Mouse (Mus musculus) mesoderm, embryonic 11.5 days (tissue): ENCODE results near the gene 4930486L24Rik.
"Not testable (repeated sequence)": the region's sequence is repeated elsewhere in the genome, so short reads cannot be mapped to it uniquely, and the experiment has no call there.

Experiments
- DNase-seq: peaks from one replicate; pipeline ENCODE4 v3.0.0-alpha.2; 2012; ENCODE audit warnings: low read depth, low spot score

4930486L24Rik gene

DNA sequence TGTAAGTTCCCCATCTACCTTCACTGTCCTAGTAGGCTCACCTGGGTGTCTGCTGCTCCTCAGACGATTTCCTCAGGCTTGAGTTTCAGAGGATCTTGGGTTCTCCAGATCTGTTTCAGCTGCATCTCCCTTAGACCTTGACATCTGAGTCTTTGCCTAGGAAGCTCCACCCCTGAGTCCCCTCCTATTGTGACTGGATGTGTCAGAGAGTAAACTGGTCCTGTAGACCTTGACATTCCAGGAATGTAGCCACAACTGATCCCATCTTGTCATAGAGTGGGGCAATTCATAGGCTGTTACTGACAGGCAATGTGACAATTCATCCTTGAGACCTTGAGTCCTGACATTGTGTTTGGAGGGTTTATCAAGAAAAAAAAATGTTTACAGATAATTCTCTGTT, at the start of gene 4930486L24Rik:
Gene 4930486L24Rik, minus strand, starts transcription at position 195 of the 400 bp plus-strand sequence.
- DNase-seq: no peak

DNA sequence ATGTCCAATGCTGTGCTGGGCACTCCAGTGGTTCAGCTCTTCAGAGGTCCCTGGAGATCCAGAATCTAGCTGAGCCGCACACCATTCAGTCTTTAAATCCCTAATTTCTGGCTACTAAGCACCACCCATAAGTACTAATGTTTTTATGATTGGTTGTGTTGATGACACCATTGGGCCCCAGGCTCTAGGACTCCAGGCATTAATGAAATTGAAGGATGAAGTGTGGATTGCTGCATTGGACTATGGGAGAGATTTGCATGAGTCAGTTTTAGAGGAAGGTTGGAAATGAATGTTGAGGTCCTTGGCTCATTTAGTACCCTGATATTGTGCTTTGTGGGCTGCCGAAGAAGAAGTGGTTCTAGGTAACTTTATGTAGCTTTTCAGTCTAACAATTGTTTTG, 40.5 kb upstream of the 4930486L24Rik start, which contains the start of gene Tpbpb:
Gene Tpbpb, minus strand, starts transcription at position 101 of the 400 bp plus-strand sequence.
- DNase-seq: not testable (repeated sequence)

DNA sequence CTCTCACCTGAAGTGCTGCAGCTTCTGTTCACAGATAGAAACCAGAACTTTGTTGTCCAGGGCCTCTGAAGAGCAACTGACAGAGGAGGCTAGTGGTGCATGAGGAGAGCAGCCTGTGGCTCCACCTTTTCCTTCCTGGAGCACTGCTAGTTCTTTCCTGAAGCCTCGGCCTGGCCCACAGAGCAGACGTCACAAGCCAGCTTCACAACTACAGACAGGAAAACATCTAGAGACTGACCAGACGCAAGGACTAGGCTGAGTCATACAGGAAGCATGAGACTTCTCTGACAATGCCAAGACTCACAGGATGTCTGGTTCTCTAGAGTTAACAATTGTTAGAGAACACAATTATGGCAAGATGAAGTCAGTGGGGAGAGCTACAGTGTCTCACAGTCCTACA, 33.1 kb upstream of the 4930486L24Rik start, which contains the start of gene Ctla2b:
Gene Ctla2b, minus strand, starts transcription at position 120 of the 400 bp plus-strand sequence.
- DNase-seq: no peak

DNA sequence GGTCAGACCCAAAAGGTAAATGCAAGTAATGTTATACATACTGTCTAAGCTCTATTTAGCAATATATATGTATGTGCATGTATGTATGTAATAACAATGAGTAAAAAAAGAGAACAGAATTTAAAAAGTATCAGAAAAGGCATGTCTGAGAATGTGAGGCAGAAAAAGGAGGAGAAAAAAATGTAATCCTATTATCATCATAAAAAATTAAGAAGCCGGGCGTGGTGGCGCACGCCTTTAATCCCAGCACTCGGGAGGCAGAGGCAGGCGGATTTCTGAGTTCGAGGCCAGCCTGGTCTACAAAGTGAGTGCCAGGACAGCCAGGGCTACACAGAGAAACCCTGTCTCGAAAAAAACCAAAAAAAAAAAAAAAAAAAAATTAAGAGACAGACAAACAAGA, 32.5 kb upstream of the 4930486L24Rik start, which contains the start of gene Gm49392:
Gene Gm49392, minus strand, starts transcription at position 101 of the 400 bp plus-strand sequence.
- DNase-seq: not testable (repeated sequence)

DNA sequence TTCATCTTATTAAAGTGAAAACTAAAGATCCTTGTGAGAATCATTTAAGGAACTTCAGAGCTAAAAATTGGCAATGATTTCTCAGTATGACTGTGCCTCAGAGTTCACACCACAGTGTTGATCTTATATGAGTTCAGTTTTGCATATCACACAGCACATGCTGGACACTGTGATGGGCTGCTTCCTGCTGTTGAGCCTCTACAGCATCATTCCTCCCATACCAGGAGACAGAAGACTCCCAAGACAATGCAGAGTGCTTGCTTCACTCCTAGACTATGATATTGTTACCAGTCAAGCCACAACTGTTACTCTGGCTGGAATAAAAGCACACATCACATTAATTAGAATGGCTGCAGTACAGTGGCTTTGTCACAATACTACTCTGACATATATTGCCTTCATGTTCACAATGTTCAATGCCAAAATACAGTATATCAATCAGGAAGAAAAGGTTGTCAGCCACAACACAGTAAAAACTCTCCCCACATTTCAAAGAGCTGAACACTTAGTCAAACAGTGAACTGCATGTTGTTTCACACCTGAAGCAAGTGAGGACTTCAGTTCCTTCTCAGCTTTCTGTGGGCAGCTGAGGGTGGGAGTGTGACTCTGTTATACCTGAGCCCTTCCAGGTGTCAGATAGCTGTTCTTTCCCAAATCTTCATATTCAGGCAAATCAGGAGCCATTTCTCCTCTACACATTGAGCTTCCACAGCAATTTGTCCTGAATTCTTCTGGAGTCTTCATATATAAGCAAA, 31.3 kb upstream of the 4930486L24Rik start:
- no peak for DNase-seq

DNA sequence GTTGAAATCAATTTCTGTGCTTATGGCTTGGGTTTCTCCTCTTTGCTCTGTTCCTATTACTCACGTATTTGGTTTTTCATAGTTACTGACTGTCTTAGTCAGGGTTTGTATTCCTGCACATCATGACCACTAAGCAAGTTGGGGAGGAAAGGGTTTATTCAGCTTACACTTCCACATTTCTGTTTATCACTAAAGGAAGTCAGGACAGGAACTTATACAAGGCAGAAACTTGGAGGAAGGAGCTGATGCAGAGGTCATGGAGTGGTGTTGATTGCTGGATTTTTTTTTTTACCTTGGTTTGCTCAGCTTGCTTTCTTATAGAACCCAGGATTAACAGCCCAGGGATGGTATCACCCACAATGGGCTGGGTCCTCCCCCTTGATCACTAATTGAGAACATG, 28.0 kb upstream of the 4930486L24Rik start:
- DNase-seq: no peak

DNA sequence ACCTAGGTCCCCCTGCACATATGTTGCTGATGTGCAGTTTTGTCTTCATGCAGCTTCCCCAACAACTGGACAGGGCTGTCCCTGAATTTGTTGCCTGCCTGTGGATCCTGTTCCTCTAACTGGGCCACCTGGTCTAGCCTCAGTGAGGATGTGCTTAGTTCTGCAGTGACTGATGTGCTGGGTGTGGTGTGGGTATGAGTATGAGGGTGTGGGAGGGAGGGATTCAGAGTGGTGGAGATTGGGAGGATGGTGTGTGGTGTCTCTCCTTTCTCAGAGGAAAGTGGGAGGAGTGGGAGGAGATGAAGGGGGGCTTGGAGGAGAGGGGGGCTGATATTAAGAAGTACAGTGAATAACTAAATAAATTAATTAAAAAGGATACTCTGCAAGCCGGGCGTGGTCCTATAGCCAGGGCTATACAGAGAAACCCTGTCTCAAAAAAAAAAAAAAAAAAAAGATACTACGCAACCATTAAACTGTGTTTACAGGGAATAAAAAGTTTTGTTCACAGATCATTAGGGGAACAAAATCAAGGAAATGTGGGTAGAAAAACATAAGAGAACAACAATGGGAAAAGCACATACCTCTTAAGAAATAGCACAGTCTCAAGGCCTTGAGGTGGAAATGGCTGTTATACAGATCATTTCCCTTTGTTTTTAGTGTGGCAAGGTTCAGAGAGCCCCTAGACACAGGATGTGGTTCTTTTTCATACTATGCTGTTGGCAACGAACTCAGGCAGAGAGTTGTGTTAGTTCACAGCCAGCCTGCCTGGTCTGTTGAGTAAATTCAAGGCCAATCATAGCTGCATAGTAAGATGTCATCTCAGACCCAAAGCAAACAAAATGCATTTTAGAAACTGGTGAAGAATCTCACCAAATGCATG, 15.8 kb downstream of the 4930486L24Rik start:
- DNase-seq: no peak

DNA sequence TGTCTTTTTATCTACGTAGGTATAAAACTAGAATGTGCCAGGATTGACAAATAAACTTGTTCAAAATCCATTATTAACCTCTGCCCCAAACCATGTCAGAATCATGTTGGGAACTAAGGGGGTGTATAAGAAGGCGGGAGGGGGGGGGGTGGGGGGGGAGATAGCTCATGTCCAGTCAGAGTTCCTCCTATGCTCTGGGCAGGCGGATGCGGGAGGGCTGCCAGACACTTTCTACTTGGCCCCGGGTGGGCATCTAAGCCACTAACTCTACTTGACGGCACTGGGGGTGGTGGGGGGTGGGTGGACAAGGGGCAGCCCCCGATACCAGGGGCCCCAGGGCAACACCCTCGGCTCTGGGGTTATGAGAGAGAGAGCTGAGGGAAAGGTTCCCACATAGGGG, 21.1 kb downstream of the 4930486L24Rik start:
- no peak for DNase-seq

DNA sequence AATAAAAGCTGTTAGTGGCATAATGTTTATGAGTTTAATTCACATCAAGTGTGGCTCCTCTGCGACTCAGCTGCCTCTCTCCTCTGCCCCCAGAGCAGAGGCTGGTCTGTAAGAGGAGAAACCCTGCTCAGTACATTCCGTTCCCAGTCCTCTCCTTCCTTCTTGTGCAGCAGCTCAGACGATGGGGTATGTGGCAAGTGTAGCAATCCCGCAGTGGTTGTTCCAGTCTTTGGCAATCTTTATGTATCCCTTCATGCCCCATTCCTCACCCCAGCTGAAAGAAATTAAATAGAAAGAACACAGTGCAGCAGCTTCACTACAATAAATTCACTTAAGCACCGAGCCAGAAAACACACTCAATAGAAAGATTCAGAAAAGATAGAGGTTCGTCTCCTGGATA, 21.6 kb downstream of the 4930486L24Rik start:
- DNase-seq: no peak

DNA sequence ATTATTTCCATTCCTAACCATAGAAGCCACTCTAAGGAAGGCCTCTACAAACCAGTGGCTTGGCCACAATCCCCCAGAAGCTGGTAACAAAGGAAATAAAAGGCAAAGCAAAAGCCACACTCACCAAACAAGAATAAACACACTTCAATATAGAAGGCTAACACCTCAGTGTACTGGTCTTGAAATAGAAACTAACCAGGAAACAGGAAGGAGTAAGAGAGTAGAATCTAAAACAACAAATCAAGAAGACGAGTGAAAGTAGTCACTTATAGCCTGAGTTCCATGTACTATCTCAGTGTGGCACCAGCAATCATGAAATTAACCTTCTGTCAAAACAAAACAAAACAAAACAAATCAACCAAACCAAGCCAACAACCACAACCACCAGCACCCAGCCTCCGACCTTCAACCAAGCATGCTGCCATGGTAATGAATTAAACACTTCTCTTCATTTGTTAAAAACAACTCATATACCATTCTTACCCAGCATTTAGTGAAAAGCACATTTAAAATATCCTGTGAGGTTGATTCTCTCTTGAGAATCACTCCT, 24.8 kb downstream of the 4930486L24Rik start:
- DNase-seq: no peak

DNA sequence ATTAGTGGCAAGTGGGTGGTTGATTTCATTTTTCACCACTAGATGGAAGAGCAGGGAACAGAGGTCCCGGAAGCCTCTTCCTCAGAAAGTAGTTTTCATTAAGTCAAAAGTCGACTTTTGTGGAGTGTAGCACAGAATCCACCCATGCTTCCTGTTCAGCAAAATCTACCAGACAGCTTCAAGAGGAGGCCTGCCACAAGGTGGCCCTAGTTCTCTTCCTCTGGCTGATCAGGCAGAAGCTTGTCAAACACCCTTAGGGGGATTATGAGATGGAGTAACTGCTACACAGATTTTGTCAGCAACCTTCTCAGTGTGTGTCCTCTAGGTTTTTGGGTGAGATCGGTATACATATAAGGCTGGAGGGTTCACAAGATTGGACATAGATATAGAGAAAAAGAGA, 38.2 kb downstream of the 4930486L24Rik start:
- no peak for DNase-seq

DNA sequence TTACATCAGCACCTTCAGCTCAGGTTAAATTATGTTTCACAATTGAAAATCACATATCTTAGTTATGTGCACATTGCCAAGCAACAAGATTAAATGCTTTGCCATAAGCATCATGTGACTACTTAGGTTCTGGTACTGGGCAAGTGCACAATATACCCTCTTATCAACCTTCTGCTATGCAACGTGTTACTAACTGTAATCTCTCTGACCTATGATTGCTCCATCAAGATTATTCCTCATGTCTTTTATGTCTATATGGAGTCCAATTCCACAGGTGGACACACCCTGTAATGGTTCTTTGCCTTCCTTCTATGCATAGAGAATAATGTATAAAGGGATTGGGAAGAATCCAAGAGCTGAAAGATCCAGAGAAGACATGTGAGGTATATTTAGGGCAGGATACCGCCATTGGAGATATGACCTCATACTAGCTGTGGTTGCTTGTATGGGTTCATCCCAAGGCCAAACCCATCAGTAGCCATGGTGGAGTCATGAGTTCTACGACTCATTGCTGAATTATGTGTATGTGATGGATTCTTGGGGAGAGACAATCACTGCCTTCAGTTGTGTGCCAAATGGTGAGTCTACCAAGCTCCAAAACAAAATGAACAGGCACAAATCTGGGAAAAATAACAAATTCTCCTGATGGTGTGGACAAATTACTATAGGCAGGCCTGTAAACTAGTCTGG, 43.6 kb downstream of the 4930486L24Rik start:
- DNase-seq: no peak

DNA sequence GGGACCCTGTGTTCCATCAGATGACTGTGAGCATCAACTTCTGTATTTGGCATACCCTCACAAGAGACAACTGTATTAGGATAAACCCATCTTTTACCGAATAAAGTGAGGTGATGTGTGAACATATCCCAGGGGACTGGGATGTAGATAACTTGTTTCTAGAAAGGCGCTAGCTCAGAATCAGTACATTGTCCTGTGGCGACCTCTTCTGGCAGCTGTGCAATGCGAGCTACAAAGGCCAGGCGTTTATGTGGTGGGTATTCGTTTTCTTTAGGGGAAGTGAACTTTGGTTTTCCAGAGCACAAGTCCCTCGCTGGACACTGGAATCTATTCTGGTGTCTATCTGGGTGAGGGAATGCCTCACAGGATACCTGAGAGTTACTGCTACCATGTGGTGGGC, 44.8 kb downstream of the 4930486L24Rik start:
- peak; percentile 37 for DNase-seq

DNA sequence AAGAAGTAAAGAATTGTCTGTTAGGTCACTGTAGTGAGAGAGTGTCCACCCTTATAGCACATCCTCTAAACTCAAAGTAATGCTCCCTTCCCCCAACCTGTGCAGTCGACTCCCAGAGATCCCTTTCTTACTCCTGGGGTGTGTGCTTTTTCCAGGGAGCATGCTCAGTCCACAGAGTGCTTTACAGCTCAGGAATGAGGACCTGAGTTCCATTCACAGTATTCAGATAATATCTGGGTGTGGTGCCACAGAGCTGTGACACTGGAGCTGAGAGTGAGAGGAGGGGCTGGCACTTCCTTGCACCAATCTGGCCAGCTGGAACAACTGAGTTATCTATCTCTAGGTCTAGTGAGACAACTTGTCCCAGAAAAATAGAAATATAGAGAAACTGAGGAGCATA, 50.6 kb downstream of the 4930486L24Rik start:
- no peak for DNase-seq

DNA sequence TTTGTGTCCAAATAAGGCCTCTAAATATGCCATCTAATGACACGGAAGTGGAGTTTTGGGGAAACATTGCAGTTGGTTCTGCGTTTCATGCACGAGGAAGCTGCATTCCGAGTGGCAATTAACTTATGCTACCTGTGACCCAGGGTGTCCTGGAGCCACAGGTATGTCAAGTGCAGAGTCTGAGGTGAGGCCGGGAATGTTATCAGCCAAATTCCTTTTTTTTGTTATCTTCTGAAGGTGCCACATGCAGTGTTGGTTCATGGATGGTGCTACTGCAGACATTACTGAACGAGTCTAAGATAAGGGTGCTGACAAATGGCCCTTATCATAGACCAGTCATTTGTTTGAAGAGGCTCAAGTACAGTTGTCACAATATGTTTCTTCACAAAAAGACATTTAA, 51.5 kb downstream of the 4930486L24Rik start:
- DNase-seq: no peak

DNA sequence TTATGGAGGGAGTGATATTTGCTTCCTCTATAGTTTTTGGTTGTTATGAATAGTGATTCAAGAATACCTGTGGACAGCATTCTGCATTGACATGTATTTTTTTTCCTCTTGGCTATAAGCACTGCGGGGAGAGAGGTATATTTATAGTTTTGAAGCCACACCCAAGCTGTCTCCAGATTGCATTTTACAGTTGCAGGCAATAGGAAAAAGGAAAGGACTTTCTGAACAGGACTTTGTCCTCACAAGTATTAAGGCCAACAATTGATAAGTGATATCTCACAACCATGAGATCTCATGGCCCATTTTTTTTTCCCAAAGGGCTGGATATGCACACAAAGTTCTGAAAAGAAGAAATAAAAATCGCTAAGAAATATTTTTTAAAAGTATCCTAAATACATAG, 54.6 kb downstream of the 4930486L24Rik start:
- DNase-seq: no peak

DNA sequence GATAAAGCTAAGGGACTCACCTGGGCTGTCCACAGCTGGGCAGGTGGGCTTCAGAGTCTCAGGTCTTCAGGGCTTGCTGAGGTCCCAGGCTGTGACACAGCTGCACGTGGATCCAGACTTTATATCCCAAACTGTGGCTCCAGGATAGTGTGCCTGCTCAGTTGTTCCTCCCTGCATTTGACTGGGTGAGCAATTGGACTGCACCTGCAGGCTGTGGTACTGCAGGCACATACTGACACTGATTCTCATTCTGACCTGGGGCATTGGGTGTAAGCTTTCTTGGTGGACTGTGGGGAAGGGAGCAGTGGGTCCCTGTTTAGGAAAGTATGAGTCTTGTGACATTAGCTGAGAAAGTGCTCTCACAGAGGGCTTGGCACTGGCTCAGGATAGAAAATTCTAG, 61.5 kb downstream of the 4930486L24Rik start, which contains the start of gene Ctsll3:
Gene Ctsll3, minus strand, starts transcription at position 101 of the 400 bp plus-strand sequence.
- DNase-seq: no peak
